Mouse (Mus musculus) granulocyte monocyte progenitor cell, adult 5-6 weeks (primary cell): ENCODE measurements around the gene Mettl24. TPM values are rescaled to one million over a fixed set of nuclear protein-coding genes. Genes with fewer than 3 reads are reported as not detected.

Source experiments
- ATAC-seq: replicated peaks from 2 replicates; pipeline ENCODE4 v1.8.0; 2016; ENCODE audit warnings: mild to moderate bottlenecking, moderate TSS enrichment, inconsistent platforms; ENCODE audit not compliant: poor library complexity, severe bottlenecking
- total RNA-seq, 2 experiments: library from RNA; stranded (forward) in 1 of 2; stranded (reverse) in 1 of 2; fragments of 200-712, 200-1000 nt in 1 of 2; fragments of >200 nt in 1 of 2; fragmentation: Nextera tagmentation in 1 of 2; gene quantifications; 2 replicates each; pipeline ENCODE4 v1.2.3; 2014 to 2017

Gene Mettl24
- total RNA-seq, 2 experiments from 2014 or later: 0.21 TPM; not detected in 1

GRCm38 (mm10) chr10:40683868-40684253 is 779 bp downstream of the Mettl24 start:
- no peak for ATAC-seq

- no peak for ATAC-seq
Measured at GRCm38 (mm10) chr10:40684326-40684725, 1.2 kb downstream of the Mettl24 start.

GRCm38 (mm10) chr10:40685641-40686040 is 2.6 kb downstream of the Mettl24 start:
- ATAC-seq: no peak

GRCm38 (mm10) chr10:40686976-40687375 is 3.9 kb downstream of the Mettl24 start:
- ATAC-seq: no peak

- ATAC-seq: no peak
Measured at GRCm38 (mm10) chr10:40687407-40687806, 4.3 kb downstream of the Mettl24 start.

GRCm38 (mm10) chr10:40688266-40688665 is 5.2 kb downstream of the Mettl24 start:
- ATAC-seq: no peak

GRCm38 (mm10) chr10:40688873-40689272 is 5.8 kb downstream of the Mettl24 start:
- no peak for ATAC-seq

- no peak for ATAC-seq
Measured at GRCm38 (mm10) chr10:40698652-40699051, 15.6 kb downstream of the Mettl24 start.

GRCm38 (mm10) chr10:40711127-40711526 is 28.0 kb downstream of the Mettl24 start:
- no peak for ATAC-seq

GRCm38 (mm10) chr10:40713018-40713608 is 30.0 kb downstream of the Mettl24 start:
- ATAC-seq: no peak

GRCm38 (mm10) chr10:40713829-40714228 is 30.7 kb downstream of the Mettl24 start:
- ATAC-seq: no peak

GRCm38 (mm10) chr10:40715151-40715550 is 32.1 kb downstream of the Mettl24 start:
- ATAC-seq: no peak

GRCm38 (mm10) chr10:40716296-40716695 is 33.2 kb downstream of the Mettl24 start:
- no peak for ATAC-seq

GRCm38 (mm10) chr10:40716713-40717112 is 33.6 kb downstream of the Mettl24 start:
- no peak for ATAC-seq

- no peak for ATAC-seq
Measured at GRCm38 (mm10) chr10:40718362-40718761, 35.3 kb downstream of the Mettl24 start.

GRCm38 (mm10) chr10:40719062-40719461 is 36.0 kb downstream of the Mettl24 start:
- ATAC-seq: no peak

GRCm38 (mm10) chr10:40720883-40721282 is 37.8 kb downstream of the Mettl24 start:
- ATAC-seq: no peak

- ATAC-seq: no peak
Measured at GRCm38 (mm10) chr10:40724342-40724741, 41.3 kb downstream of the Mettl24 start.

GRCm38 (mm10) chr10:40725066-40725465 is 42.0 kb downstream of the Mettl24 start:
- ATAC-seq: no peak

- ATAC-seq: no peak
Measured at GRCm38 (mm10) chr10:40725471-40725870, 42.4 kb downstream of the Mettl24 start.

- ATAC-seq: no peak
Measured at GRCm38 (mm10) chr10:40726288-40726902, 43.3 kb downstream of the Mettl24 start.

GRCm38 (mm10) chr10:40726989-40727388 is 43.9 kb downstream of the Mettl24 start:
- ATAC-seq: no peak
